ENCODE assay signal across 19 mouse cellular contexts in the genomic region with DNA sequence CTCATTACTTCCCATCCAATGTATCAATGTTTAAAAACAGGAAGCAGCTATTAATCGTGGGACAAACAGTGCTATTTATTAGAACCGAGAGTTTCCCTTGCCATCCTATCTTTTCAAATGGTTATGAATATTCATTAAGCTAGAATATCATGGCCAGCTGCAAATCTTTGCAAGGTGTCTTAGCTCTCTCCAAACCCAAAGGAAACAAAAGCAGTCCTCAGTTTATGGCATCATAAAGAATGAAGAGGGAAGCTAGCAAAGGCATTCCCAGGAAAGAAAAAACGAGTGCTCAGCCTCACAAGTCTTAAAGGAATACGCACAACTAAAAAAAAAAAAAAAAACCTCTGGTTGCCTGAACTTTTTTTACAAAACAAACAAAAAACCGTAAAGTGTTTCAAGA.
DNase-seq lines count a peak whose midpoint lies in the region; ATAC-seq lines count a peak whose summit lies in the region.
"Had no signal": no experiment of that assay in that cellular context is flagged by ENCODE, and none has a peak within 500 bp of the region (broad histone marks: within the 10 kb centered on the region; RNA-seq: fewer than 3 reads in every experiment).

No protein-coding gene starts in this region.

- H3K27ac ChIP-seq in hindbrain, embryonic 15.5 days (replicated peaks): peak overlapping the region; percentile 25; the same call in 1 of the 2 replicates
- H3K27ac ChIP-seq in hindbrain, embryonic 11.5 days (ENCODE audit: low read depth, low read length): no peak overlapping the region
- H3K27ac ChIP-seq in kidney, embryonic 15.5 days: peak overlapping the region; percentile 52
- peak overlapping the region; percentile 60 for H3K27ac ChIP-seq in brown adipose tissue, adult 24 weeks (replicated peaks; ENCODE audit: low read depth, low read length)
- H3K27ac ChIP-seq: embryonic facial prominence, embryonic 12.5 days; forebrain, embryonic 13.5 days had no signal

- H3K9me3 ChIP-seq in hindbrain, embryonic 15.5 days: no peaks in the 10 kb centered on the region
- no peaks in the 10 kb centered on the region for H3K9me3 ChIP-seq in hindbrain, embryonic 11.5 days (ENCODE audit: control insufficient read depth, low read length)
- H3K9me3 ChIP-seq in kidney, embryonic 15.5 days (replicated peaks): no peaks in the 10 kb centered on the region
- H3K9me3 ChIP-seq: embryonic facial prominence, embryonic 12.5 days; forebrain, embryonic 13.5 days had no signal

- no peak for ATAC-seq in hindbrain, embryonic 15.5 days (ENCODE audit: low FRiP score, low read depth)
- no peak for ATAC-seq in hindbrain, embryonic 11.5 days (ENCODE audit: low FRiP score)
- ATAC-seq in kidney, embryonic 15.5 days (replicated peaks; ENCODE audit: low FRiP score): no peak
- ATAC-seq: forebrain, embryonic 13.5 days; liver, postnatal 0 days; midbrain, embryonic 16.5 days had no signal

- no peaks in the 10 kb centered on the region for H3K36me3 ChIP-seq in hindbrain, embryonic 15.5 days
- no peaks in the 10 kb centered on the region for H3K36me3 ChIP-seq in hindbrain, embryonic 11.5 days (ENCODE audit: control insufficient read depth, insufficient read depth, low read length)
- H3K36me3 ChIP-seq in kidney, embryonic 15.5 days: no peaks in the 10 kb centered on the region
- H3K36me3 ChIP-seq: embryonic facial prominence, embryonic 12.5 days had no signal

- no peak overlapping the region for H3K4me3 ChIP-seq in hindbrain, embryonic 15.5 days
- H3K4me3 ChIP-seq in hindbrain, embryonic 11.5 days (ENCODE audit: low read depth, low read length): no peak overlapping the region
- H3K4me3 ChIP-seq in kidney, embryonic 15.5 days (replicated peaks): no peak overlapping the region
- no peak overlapping the region; the same call in 1 of the 2 replicates for H3K4me3 ChIP-seq in brown adipose tissue, adult 24 weeks (ENCODE audit: insufficient read depth, low read depth, low read length)
- H3K4me3 ChIP-seq: embryonic facial prominence, embryonic 12.5 days; erythroblast, embryonic 14.5 days; forebrain, embryonic 13.5 days had no signal

- WGBS in hindbrain, embryonic 15.5 days: 37% methylated on average over 5 of the region's 5 CpGs
- 51% methylated on average over 5 of the region's 5 CpGs for WGBS in hindbrain, embryonic 11.5 days
- WGBS in kidney, embryonic 15.5 days: 10% methylated on average over 5 of the region's 5 CpGs

- no peaks in the 10 kb centered on the region for H3K4me1 ChIP-seq in hindbrain, embryonic 15.5 days (replicated peaks)
- no peaks in the 10 kb centered on the region for H3K4me1 ChIP-seq in hindbrain, embryonic 11.5 days (replicated peaks; ENCODE audit: control insufficient read depth, insufficient read depth, low read length)
- H3K4me1 ChIP-seq in kidney, embryonic 15.5 days: 0 out of 2 replicates have a peak, but pooled peaks cover 4% of the 10 kb centered on the region
- H3K4me1 ChIP-seq in brown adipose tissue, adult 24 weeks (ENCODE audit: control insufficient read depth, insufficient read depth, insufficient read length, low read length): peaks cover 5% of the 10 kb centered on the region
- H3K4me1 ChIP-seq: embryonic facial prominence, embryonic 12.5 days had no signal

- no peak for DNase-seq in hindbrain, embryonic 11.5 days (ENCODE audit: low spot score)
- DNase-seq in kidney, postnatal 10 days: no peak
- DNase-seq in A20 (ENCODE audit: low read depth, low spot score): peak; percentile 10
- DNase-seq in embryo, embryonic 9.5 days (ENCODE audit: extremely low spot score): no peak
- DNase-seq in layer of hippocampus, adult 9-10 months (ENCODE audit: low spot score): no peak
- DNase-seq: adrenal gland, adult 2 months; cerebellum, adult 9-11 months; gastrocnemius, postnatal 36 days; layer of hippocampus, postnatal 36 days; liver; liver, postnatal 0 days; thymus, postnatal 25 days had no signal

- no peak overlapping the region for H3K9ac ChIP-seq in hindbrain, embryonic 15.5 days
- H3K9ac ChIP-seq in hindbrain, embryonic 11.5 days (ENCODE audit: low read depth, low read length): no peak overlapping the region
- H3K9ac ChIP-seq in kidney, embryonic 15.5 days: no peak overlapping the region
- H3K9ac ChIP-seq: embryonic facial prominence, embryonic 12.5 days; forebrain, embryonic 13.5 days; liver, postnatal 0 days had no signal

- no peak overlapping the region for H3K4me2 ChIP-seq in hindbrain, embryonic 15.5 days
- H3K4me2 ChIP-seq in hindbrain, embryonic 11.5 days (replicated peaks; ENCODE audit: low read depth, low read length): no peak overlapping the region
- H3K4me2 ChIP-seq in kidney, embryonic 15.5 days: peak overlapping the region; percentile 43
- H3K4me2 ChIP-seq: embryonic facial prominence, embryonic 12.5 days; forebrain, embryonic 13.5 days had no signal

- H3K27me3 ChIP-seq in hindbrain, embryonic 15.5 days: no peaks in the 10 kb centered on the region
- no peaks in the 10 kb centered on the region for H3K27me3 ChIP-seq in hindbrain, embryonic 11.5 days (ENCODE audit: control insufficient read depth, insufficient read depth, low read length)
- H3K27me3 ChIP-seq in kidney, embryonic 15.5 days: no peaks in the 10 kb centered on the region
- H3K27me3 ChIP-seq: embryonic facial prominence, embryonic 12.5 days; forebrain, embryonic 13.5 days had no signal
